Comparison of ENCODE assay signal across 17 mouse cellular contexts in genomic region chr4:52331361-52331951, GRCm38 (mm10).
A peak's percentile ranks its signal among the peaks of the same experiment; 100 is the strongest.
DNase-seq lines count a peak whose midpoint lies in the region; ATAC-seq lines count a peak whose summit lies in the region.
"Had no signal": no experiment of that assay in that cellular context is flagged by ENCODE, and none has a peak within 500 bp of the region (broad histone marks: within the 10 kb centered on the region; RNA-seq: fewer than 3 reads in every experiment).

No protein-coding gene starts in this region.

- WGBS in embryonic facial prominence, embryonic 14.5 days, result 64% methylated on average over 1 of the region's 1 CpGs
- 86% methylated on average over 1 of the region's 1 CpGs for WGBS in embryonic facial prominence, embryonic 10.5 days

- no peaks in the 10 kb centered on the region for H3K4me1 ChIP-seq in embryonic facial prominence, embryonic 14.5 days (ENCODE audit: control insufficient read depth, insufficient read depth, low read length)
- no peaks in the 10 kb centered on the region for H3K4me1 ChIP-seq in embryonic facial prominence, embryonic 10.5 days
- H3K4me1 ChIP-seq: embryonic facial prominence, embryonic 12.5 days; megakaryocyte, embryonic 14.5 days; neural tube, embryonic 12.5 days had no signal

- no peak overlapping the region for H3K4me3 ChIP-seq in embryonic facial prominence, embryonic 14.5 days (ENCODE audit: low read depth, low read length)
- H3K4me3 ChIP-seq in embryonic facial prominence, embryonic 10.5 days, result no peak overlapping the region
- H3K4me3 ChIP-seq: embryonic facial prominence, embryonic 12.5 days; gastrocnemius, adult 2 months; megakaryocyte, embryonic 14.5 days; neural tube, embryonic 12.5 days had no signal

- H3K9ac ChIP-seq in embryonic facial prominence, embryonic 14.5 days (ENCODE audit: low read depth, low read length), result no peak overlapping the region
- H3K9ac ChIP-seq: embryonic facial prominence, embryonic 12.5 days; neural tube, embryonic 12.5 days had no signal

- intact Hi-C loops in heart, postnatal 25 days (cut with DNase I), result no loop called here

- H3K27me3 ChIP-seq in embryonic facial prominence, embryonic 14.5 days (replicated peaks; ENCODE audit: control insufficient read depth, insufficient read depth, low read length), result no peaks in the 10 kb centered on the region
- H3K27me3 ChIP-seq in embryonic facial prominence, embryonic 10.5 days (replicated peaks; ENCODE audit: low read depth, poor library complexity, severe bottlenecking), result no peaks in the 10 kb centered on the region
- H3K27me3 ChIP-seq: embryonic facial prominence, embryonic 12.5 days; megakaryocyte, embryonic 14.5 days; neural tube, embryonic 12.5 days had no signal

- H3K36me3 ChIP-seq in embryonic facial prominence, embryonic 14.5 days (ENCODE audit: control insufficient read depth, insufficient read depth, low read length), result no peaks in the 10 kb centered on the region
- H3K36me3 ChIP-seq in embryonic facial prominence, embryonic 10.5 days (replicated peaks), result no peaks in the 10 kb centered on the region
- H3K36me3 ChIP-seq: embryonic facial prominence, embryonic 12.5 days; neural tube, embryonic 12.5 days had no signal

- no peak for ATAC-seq in embryonic facial prominence, embryonic 14.5 days (ENCODE audit: low read depth)

- no peaks in the 10 kb centered on the region for H3K9me3 ChIP-seq in embryonic facial prominence, embryonic 14.5 days (ENCODE audit: control insufficient read depth, low read length)
- no peaks in the 10 kb centered on the region for H3K9me3 ChIP-seq in embryonic facial prominence, embryonic 10.5 days
- H3K9me3 ChIP-seq: embryonic facial prominence, embryonic 12.5 days; megakaryocyte, embryonic 14.5 days; neural tube, embryonic 12.5 days had no signal

- no peak overlapping the region for H3K27ac ChIP-seq in embryonic facial prominence, embryonic 14.5 days (replicated peaks; ENCODE audit: low read depth, low read length)
- H3K27ac ChIP-seq in embryonic facial prominence, embryonic 10.5 days (replicated peaks), result no peak overlapping the region
- H3K27ac ChIP-seq: embryonic facial prominence, embryonic 12.5 days; gastrocnemius, adult 2 months; neural tube, embryonic 12.5 days had no signal

- peak; percentile 68 for DNase-seq in embryonic facial prominence, embryonic 14.5 days (ENCODE audit: low spot score)
- no peak for DNase-seq in embryonic facial prominence, embryonic 10.5 days (ENCODE audit: low spot score)
- DNase-seq in layer of hippocampus, adult 18-20 months (ENCODE audit: low spot score in 2 of 2), result peak; percentile 22 to 75
- no peak for DNase-seq in layer of hippocampus, postnatal 25 days (ENCODE audit: extremely low spot score in 1 of 2, low spot score in 1 of 2)
- peak; percentile 79 for DNase-seq in brain, adult 2 months (ENCODE audit: low read depth, low spot score)
- DNase-seq in layer of hippocampus, adult 9-10 months (ENCODE audit: low spot score), result peak; percentile 68
- DNase-seq in heart, postnatal 25 days (ENCODE audit: low spot score), result no peak
- DNase-seq in lung, adult 18-20 months, result no peak
- DNase-seq: adrenal gland, postnatal 10 days; gastrocnemius, adult 2 months; heart, adult 18-20 months; kidney, adult 2 months; kidney, postnatal 14 days; lung, postnatal 14 days had no signal

- no peak overlapping the region for H3K4me2 ChIP-seq in embryonic facial prominence, embryonic 14.5 days (ENCODE audit: low read depth, low read length)
- H3K4me2 ChIP-seq: embryonic facial prominence, embryonic 12.5 days; neural tube, embryonic 12.5 days had no signal

Comparison
In these comparisons a context has a peak if more than half of its experiments do, and no peak if none do; other contexts are left out.
1. DNase-seq: peak in embryonic facial prominence, embryonic 14.5 days (single experiment), layer of hippocampus, adult 18-20 months (2 of 2), brain, adult 2 months (single experiment) and layer of hippocampus, adult 9-10 months (single experiment); none in embryonic facial prominence, embryonic 10.5 days (single experiment), layer of hippocampus, postnatal 25 days (0 of 2), heart, postnatal 25 days (single experiment) and lung, adult 18-20 months (0 of 2).